Mouse (Mus musculus) R1 (cell line): ENCODE measurements around the gene Get4.

Source experiments
- DNase-seq: peaks from one replicate; pipeline ENCODE4 v3.0.0-alpha.2; 2018; ENCODE audit warnings: low read depth, low spot score

The Get4 gene

DNA sequence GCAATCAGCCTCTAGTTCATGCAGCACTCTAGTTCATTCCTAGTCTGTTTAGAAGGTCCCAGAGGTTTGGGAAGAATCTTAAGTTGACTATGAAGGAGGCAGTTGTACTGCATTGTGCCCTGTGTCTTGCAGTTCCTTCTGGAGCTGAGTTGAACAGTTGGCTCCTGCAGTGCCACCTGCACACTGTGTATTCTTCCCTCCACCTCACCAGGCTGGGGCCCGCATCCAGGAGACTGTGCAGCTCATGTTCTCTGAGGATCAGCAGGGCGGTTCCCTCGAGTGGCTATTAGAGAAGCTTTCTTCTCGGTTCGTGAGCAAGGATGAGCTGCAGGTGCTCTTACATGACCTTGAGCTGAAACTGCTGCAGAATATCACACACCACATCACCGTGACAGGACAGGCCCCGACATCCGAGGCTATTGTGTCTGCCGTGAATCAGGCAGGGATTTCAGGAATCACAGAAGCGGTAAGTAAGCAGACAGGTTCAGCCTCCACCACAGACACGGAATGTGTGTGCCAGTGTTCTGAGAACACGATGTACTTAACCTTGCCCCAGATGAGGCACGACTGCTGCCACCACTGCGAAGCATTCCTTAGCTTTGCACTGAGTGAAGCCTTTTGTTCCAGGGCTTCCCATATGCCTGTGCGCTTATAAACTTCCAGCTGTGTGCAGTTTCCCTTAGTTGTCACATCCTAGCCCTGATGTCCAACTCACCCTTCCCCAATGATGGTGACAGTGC is 10.9 kb upstream of the Get4 start:
- no peak for DNase-seq

- no peak for DNase-seq
Measured at GRCm38 (mm10) chr5:139243384-139243783, 8.7 kb upstream of the Get4 start.

DNA sequence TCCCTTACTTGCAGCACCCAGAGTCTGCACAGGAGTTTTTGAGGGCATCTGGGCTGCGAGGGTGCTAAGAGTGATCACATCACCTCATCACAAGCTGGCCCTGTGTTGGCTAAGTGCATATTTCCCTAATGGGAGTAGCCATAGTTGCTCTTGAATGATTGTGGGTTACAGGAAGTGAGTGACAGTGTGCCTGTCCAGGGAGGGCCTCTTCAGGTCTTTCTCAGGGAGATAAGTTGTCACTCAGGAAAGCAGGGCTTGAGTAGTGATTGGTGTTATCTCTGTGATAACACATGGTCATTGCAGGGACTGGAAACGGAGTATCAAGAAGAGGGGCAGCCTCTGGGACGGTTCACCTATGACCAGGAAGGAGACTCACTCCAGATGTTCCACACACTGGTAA is 4.4 kb upstream of the Get4 start:
- DNase-seq = no peak

GRCm38 (mm10) chr5:139248846-139249245 is 3.3 kb upstream of the Get4 start:
- DNase-seq = no peak

DNA sequence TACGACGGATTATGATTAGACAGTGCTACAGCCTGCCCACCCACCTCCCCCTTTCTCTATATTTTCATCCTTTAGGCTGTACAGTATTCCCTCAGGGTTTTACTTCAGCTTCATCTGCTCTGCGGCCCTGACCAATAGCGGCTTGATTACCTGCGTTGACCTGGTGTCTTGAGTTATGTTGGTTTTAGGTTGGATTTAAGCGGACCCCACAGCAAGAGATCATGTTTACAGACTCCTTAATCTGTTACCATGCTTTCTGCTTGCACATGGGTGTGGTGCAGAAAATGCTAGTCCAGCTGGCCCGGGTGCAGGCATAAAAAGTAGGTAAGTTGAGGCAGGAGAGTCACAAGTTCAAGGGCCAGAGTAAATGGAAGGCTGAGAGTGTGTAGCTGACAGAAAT is 845 bp upstream of the Get4 start:
- no peak for DNase-seq

DNA sequence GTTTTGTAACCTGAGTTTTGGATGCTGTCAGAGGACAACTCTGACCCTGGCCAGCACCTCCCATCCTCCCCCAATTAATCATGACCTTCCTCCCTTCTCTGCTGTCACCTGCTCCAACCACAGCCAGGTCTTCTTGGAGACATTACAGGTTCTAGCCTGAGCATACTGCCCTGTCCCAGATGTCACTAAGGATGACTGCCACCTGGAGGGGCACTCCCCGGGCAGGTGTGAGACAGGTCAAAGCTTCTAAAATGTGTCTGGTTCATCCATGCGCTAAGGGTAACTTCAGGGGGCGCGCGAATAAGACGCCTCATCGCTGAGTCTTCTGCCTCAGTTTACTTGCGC is 416 bp upstream of the Get4 start:
- no peak for DNase-seq

DNA sequence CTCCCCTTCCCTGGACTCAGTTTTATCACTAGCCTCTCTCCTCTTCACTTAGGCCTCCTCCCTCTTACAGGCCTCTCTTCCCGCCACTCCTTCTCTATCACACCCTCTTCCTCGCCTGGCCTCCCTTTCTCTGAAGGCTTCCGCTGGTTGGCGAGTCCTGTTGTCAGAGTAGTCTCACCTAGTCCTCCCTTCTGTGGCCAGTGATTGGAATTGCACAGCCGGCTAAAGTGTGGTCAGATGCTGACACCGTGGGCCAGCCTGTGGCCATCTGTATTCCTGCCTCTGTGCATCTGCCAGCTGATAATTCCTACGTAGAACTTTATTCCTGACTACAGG is 754 bp downstream of the Get4 start:
- DNase-seq = no peak

DNA sequence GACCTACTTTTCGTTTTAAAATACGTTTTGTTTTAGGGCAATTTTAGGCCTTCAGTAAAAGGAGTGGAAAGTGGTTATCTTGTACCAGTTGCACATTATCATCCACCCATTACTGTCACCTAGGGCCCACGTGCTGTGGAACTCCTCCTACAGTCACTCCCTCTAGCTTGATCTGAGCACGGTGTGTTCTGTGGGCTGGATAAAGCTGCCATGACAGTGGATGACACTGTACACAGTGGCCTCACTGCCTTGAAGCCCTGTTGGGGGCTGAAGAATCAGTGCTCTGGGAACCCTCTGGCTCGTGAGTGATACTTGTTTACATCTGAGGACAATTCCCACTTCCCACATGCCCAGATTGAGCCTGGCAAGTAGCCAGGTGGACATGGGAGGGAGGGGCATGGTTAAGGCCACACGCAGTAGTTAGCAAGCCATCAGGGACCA is 1.2 kb downstream of the Get4 start:
- DNase-seq = peak; percentile 56

- DNase-seq = no peak
Measured at GRCm38 (mm10) chr5:139254938-139255337, 2.8 kb downstream of the Get4 start.

GRCm38 (mm10) chr5:139255777-139256176 is 3.7 kb downstream of the Get4 start:
- no peak for DNase-seq

DNA sequence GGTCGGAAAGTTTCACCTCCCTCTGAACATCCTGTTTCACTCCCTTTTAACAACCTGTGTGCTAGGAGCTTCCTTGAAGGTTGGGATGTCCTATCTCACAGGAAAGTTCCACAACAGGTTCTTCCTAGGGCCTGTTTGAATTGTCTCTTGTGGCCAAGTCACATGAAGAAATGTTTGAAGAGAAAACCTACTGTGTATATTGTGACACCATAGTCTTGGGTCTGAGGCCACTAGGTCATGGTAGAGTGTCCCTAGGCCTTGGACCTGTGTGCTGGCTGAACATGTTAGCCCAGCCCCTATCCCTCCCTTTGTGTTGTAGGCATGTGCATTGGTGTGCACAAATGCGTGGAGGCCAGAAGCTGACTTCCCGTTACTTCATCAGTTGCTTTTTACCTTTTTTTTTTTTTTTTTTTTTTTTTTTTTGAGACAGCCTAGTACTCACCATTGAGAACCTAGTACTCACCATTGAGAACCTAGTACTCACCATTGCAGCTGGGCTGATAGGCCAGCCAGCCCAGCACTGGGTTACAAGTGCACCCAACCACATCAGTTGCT is 4.2 kb downstream of the Get4 start:
- DNase-seq = no peak

DNA sequence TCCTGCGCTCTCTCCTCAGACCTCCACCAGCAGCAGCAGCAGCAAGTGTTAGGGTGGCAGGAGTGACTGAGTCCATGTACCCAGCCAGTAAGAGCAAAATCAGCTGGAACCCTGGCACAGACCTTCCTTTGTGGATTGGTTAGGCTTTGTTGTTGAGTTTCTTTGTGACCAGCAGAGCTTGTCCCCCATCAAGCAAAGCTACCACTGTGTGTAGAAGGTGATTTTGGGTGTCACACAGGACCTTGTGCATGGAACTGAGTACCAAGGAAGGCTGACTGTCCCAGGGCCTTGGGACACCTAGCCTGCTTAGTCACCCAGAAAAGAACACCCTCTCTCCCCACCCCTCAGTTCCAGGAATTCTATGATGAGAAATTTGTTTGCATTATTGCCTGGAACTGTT is 5.1 kb downstream of the Get4 start:
- no peak for DNase-seq

GRCm38 (mm10) chr5:139257818-139258217 is 5.7 kb downstream of the Get4 start:
- DNase-seq = peak; percentile 74

DNA sequence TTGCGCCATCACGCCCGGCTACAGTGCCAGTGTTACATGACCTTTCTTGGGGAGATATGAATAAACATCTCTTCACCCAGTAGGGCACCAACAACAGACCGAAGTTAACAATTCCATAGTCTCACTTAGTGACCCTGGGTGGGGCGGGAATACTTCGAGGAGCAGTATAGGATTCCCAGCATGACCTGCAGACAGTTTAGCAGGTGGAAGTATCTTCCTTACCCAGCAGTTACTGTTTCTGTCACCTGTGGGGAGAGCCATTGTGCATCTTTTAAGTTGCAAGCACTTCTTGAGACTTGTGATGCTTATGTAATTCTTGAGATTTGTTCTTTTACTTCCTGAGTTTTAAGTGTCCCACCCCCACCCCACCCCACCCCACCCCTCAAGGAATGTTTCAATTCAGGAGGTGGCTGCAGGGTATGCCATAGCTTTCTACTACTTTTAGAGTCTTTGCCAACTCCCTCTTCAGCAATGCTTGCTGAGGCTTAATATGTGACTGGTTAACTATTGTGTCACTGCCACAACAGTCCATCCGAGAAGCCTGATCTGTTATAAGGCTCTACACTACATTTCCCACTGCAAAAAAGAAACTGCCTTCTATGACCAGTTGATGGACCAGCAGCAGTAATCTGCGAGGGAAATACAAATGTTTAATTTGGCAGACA is 6.4 kb downstream of the Get4 start:
- DNase-seq = peak; percentile 95

DNA sequence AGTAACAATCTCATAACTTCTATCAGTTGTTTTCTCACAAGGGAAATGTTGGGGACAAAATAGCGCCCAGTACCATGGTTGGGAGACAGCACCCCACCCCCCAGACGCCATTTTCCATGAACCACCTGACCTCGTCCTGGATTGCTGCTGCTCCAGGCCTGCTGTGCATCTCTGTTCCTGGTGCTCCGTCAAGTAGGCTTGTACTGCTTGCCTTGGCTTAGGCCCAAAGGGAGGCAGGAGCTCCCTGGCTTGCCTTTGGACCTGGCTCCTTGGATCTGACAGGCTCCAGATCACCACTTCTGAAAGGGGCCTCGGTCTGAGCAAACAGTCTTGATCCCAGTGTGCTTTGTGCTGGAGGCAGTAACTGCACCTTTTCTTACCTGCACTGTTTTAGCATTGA is 7.7 kb downstream of the Get4 start:
- peak; percentile 51 for DNase-seq

- no peak for DNase-seq
Measured at GRCm38 (mm10) chr5:139261403-139261802, 9.3 kb downstream of the Get4 start.

DNA sequence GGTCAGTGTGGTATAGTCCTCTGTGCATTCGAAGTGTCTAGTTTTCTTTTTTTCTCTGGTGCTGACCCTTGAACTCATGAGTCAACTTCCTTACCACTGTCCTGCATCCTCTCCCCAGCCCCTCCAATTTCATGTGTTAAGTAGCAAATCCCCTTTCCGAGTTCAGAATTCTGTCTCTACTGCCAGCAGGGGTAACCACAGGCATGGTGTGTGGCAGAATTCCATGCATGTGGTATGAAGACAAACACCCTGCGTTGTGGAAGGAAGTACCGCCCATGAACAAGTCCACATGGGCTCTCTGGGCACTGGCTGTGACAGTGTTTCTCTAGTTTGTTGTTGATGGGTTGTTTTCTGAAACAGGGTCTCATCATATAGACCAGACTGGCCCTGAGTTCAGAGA is 15.5 kb downstream of the Get4 start:
- no peak for DNase-seq

DNA sequence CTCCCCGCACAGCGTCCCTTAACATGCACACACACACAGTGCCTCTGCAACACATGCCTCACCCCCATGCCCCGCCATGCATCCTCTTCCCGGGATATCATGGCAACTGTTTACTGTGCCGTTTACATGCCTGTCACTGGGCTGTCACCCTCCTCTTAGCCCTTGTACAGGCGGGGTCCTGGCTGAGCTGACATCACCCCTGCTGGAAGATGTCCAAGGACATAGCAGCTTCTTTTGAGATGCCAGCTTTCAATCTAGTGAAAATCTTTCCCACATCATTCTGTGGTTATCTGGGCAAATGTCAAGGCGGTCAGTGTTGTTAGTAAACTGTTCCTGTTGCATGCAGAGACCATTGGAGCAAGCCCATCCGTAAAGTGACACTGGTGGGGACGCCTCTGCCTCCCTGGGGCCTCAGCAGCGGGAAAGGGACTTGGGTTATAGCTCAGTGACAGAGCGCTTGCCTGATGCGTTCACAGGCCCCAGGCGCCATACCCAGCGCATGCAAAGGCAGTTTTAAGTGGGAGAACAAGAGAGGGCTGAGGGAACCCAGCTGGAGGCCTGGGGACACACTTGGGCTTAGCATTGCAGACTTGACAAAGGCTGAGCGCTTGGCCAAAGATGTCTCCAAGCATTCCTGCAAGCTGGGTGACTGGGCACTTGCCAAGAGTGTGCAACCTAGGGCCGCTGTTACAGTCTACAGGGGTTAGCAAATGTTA is 18.8 kb downstream of the Get4 start:
- DNase-seq = no peak

- no peak for DNase-seq
Measured at GRCm38 (mm10) chr5:139271994-139272554, 19.9 kb downstream of the Get4 start.

DNA sequence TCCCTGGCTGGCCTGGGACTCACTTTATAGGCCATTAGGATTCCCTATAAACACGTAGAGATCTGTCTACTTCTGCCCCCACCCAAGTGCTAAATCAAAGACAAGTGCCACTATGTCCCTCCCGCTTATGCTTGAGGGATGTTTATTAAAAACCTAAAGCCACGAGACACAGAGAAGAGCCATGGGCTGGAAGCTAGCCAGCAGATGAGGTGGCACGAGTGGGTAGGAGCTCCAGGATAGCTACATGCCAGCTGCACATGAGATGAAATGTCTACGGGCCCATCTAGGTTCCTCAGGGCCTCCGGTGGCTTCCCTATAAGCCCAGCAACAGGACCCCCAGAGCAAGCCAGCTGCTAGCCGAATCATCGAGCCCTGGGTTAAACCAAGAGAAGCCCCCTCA is 25.2 kb downstream of the Get4 start:
- no peak for DNase-seq

GRCm38 (mm10) chr5:139281373-139282112 is 29.4 kb downstream of the Get4 start:
- DNase-seq = no peak

- DNase-seq = peak; percentile 73
Measured at GRCm38 (mm10) chr5:139282191-139282590, 30.1 kb downstream of the Get4 start.
